Mouse (Mus musculus) bone marrow macrophage, adult 2 months (primary cell): ENCODE measurements around the gene Sh3bgrl2. TPM values are rescaled to one million over a fixed set of nuclear protein-coding genes. Genes with fewer than 3 reads are reported as not detected.

Source experiments
- H3K27ac ChIP-seq: 2 replicates; pipeline ENCODE4 v1.5.1; 2012; ENCODE audit warnings: low read depth, low read length; ENCODE audit not compliant: insufficient read depth
- H3K4me1 ChIP-seq: 2 replicates; pipeline ENCODE4 v1.6.1; 2012; ENCODE audit warnings: low read length; ENCODE audit not compliant: control insufficient read depth, insufficient read depth
- H3K4me3 ChIP-seq: 2 replicates; pipeline ENCODE4 v1.5.1; 2012; ENCODE audit warnings: mild to moderate bottlenecking, low read length, moderate library complexity; ENCODE audit not compliant: insufficient read depth
- CTCF ChIP-seq: IDR thresholded peaks from 2 replicates; pipeline ENCODE4 v1.5.1; 2012; ENCODE audit warnings: low read depth, mild to moderate bottlenecking, low read length, moderate library complexity
- POLR2A ChIP-seq: IDR thresholded peaks from 2 replicates; pipeline ENCODE4 v1.6.1; 2012; ENCODE audit warnings: mild to moderate bottlenecking, low read depth, low read length, borderline replicate concordance
- polyA plus RNA-seq: library from polyadenylated mRNA; stranded (reverse); fragments of >200 nt; gene quantifications from 2 replicates; pipeline ENCODE4 v1.2.4, GENCODE M21; 2012; ENCODE audit not compliant: missing spikeins, insufficient read depth, insufficient read length

The Sh3bgrl2 gene
- polyA plus RNA-seq, 1 experiment, result 20.0 TPM

GRCm38 (mm10) chr9:83647919-83648705 is 100.0 kb downstream of the Sh3bgrl2 start:
- H3K27ac ChIP-seq, result no peak overlapping the region
- 0 out of 2 replicates have a peak, but pooled peaks cover 2% of the 10 kb centered on the region for H3K4me1 ChIP-seq
- no peak overlapping the region for H3K4me3 ChIP-seq
- TF ChIP-seq POLR2A (no peak), CTCF (no peak)

GRCm38 (mm10) chr9:83648733-83649132 is 100.6 kb downstream of the Sh3bgrl2 start:
- Histone ChIP-seq H3K4me3 (no peak overlapping the region), H3K27ac (no peak overlapping the region), H3K4me1 (no peaks in the 10 kb centered on the region)
- TF ChIP-seq CTCF, result no peak
- no peak for TF ChIP-seq POLR2A

GRCm38 (mm10) chr9:83652015-83652414 is 103.9 kb downstream of the Sh3bgrl2 start:
- no peak overlapping the region for H3K4me3 ChIP-seq
- no peaks in the 10 kb centered on the region for H3K4me1 ChIP-seq
- TF ChIP-seq CTCF, result no peak
- no peak for TF ChIP-seq POLR2A
- no peak overlapping the region for H3K27ac ChIP-seq

- Histone ChIP-seq H3K4me1 (no peaks in the 10 kb centered on the region), H3K4me3 (no peak overlapping the region), H3K27ac (no peak overlapping the region)
- TF ChIP-seq CTCF (peak; percentile 57), POLR2A (no peak)
Observed at GRCm38 (mm10) chr9:83652590-83653172, 104.6 kb downstream of the Sh3bgrl2 start.

- Histone ChIP-seq H3K4me1 (no peaks in the 10 kb centered on the region), H3K4me3 (no peak overlapping the region), H3K27ac (no peak overlapping the region)
- TF ChIP-seq POLR2A, result no peak
- TF ChIP-seq CTCF, result no peak
Observed at GRCm38 (mm10) chr9:83654601-83655000, 106.5 kb downstream of the Sh3bgrl2 start.

- Histone ChIP-seq H3K4me1 (no peaks in the 10 kb centered on the region), H3K27ac (no peak overlapping the region), H3K4me3 (no peak overlapping the region)
- TF ChIP-seq CTCF, result no peak
- TF ChIP-seq POLR2A, result no peak
Observed at GRCm38 (mm10) chr9:83656960-83657651, 109.0 kb downstream of the Sh3bgrl2 start.

- Histone ChIP-seq H3K4me3 (no peak overlapping the region), H3K27ac (no peak overlapping the region), H3K4me1 (no peaks in the 10 kb centered on the region)
- TF ChIP-seq CTCF, result no peak
- no peak for TF ChIP-seq POLR2A
Observed at GRCm38 (mm10) chr9:83657652-83658002, 109.5 kb downstream of the Sh3bgrl2 start.

GRCm38 (mm10) chr9:83659081-83659480 is 111.0 kb downstream of the Sh3bgrl2 start:
- no peak for TF ChIP-seq CTCF
- no peak for TF ChIP-seq POLR2A
- no peaks in the 10 kb centered on the region for H3K4me1 ChIP-seq
- H3K27ac ChIP-seq, result no peak overlapping the region
- no peak overlapping the region for H3K4me3 ChIP-seq

GRCm38 (mm10) chr9:83661811-83662210 is 113.7 kb downstream of the Sh3bgrl2 start:
- Histone ChIP-seq H3K4me1 (no peaks in the 10 kb centered on the region), H3K27ac (no peak overlapping the region), H3K4me3 (no peak overlapping the region)
- no peak for TF ChIP-seq POLR2A
- no peak for TF ChIP-seq CTCF
